Mouse (Mus musculus) Muller cell, postnatal 12 days (primary cell): ENCODE results near the gene Depdc1b.

Experiments
- DNase-seq: peaks from one replicate; pipeline ENCODE4 v3.0.0-alpha.2; 2015; ENCODE audit errors: inconsistent ontology term

The Depdc1b gene

GRCm38 (mm10) chr13:108353781-108354180 lies 37.6 kb downstream of the Depdc1b start:
- no peak for DNase-seq

GRCm38 (mm10) chr13:108354804-108355552 lies 38.8 kb downstream of the Depdc1b start:
- DNase-seq = no peak

GRCm38 (mm10) chr13:108357362-108357761 lies 41.2 kb downstream of the Depdc1b start:
- DNase-seq = peak; percentile 40

- DNase-seq = no peak
Observed at GRCm38 (mm10) chr13:108358228-108358627, 42.1 kb downstream of the Depdc1b start.

GRCm38 (mm10) chr13:108367496-108367895 lies 51.4 kb downstream of the Depdc1b start:
- no peak for DNase-seq

- DNase-seq = no peak
Observed at GRCm38 (mm10) chr13:108370241-108370941, 54.3 kb downstream of the Depdc1b start.

DNA sequence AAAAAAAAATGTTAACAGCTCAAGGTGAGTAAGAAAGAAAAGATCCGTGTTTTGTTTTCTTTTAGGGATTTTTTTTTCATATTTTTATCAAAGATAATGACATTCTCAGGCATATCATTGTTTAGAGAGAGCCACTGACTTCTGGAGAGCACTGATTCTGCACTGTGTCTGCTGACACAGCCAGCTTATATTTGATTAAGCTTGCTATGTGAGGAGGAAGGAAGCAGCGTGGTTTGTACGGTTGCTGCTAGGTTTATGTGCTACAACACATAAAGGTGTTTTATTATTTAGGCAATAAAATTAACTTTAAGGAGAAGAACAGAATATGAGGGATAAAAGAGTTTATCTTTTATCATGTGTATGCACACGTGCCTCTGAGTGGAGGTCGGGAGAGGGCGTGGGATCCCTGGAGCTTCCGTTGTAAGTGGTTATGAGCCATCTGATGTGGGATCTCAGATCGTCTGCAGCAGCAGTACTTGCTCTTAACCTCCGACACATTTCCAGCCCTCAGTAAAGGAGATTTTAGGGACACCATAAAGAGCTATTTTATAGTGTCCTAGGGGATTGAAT lies 55.3 kb downstream of the Depdc1b start:
- no peak for DNase-seq

DNA sequence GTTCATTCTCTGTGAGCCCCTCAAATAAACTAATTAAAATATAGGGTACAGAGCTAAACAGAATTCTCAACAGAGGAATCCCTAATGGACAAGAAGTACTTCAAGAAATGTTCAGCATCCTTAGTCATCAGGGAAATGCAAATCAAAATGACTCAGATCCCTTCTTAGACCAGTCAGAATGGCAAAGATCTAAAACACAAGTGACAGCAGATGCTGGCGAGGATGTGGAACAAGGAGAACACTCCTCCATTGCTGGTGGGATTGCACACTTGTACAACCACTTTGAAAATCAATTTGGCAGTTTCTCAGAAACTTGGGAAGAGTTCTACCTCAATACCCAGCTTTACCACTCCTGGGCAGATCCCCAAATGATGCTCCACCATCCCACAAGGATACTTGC lies 57.1 kb downstream of the Depdc1b start:
- no peak for DNase-seq

DNA sequence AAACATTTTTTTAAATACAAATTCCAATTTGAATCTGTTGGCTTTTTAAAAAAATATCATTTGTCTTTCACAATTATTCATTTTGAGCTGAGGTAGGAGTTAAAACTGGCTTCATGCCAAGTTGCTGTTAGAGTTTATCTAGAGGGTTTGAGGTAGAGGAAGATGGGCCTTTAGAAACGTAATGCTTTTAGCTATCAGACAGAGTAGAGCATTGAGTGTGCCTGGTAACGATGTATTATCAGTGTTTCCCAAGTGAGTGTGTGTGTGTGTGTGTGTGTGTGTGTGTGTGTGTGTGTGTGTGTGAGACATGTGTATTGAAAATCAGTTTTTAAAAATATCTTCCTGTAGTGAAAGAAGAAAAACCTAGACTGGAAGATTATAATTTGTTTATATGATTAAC lies 60.5 kb downstream of the Depdc1b start:
- DNase-seq = no peak

GRCm38 (mm10) chr13:108381161-108381560 lies 65.0 kb downstream of the Depdc1b start:
- DNase-seq = no peak

- no peak for DNase-seq
Observed at GRCm38 (mm10) chr13:108383051-108383450, 66.9 kb downstream of the Depdc1b start.

DNA sequence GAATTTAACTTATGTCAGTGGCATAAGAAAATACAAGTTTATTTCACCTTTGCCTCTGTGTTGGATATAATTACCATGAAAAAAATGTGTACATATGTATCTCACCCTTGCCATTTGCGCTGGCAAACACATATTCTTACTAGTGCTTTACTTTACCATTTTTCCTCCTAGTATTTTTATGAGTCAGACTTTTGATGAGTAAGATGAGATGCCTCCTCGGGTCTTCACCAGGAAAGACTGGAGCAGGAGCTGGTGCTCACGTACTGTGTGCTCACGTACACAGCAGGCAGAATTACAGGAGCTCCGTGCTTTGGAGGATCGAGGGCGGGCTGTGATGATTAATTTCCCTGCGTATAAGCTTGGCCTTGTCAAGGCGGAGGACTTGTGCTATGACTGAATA lies 69.9 kb downstream of the Depdc1b start:
- DNase-seq = no peak

DNA sequence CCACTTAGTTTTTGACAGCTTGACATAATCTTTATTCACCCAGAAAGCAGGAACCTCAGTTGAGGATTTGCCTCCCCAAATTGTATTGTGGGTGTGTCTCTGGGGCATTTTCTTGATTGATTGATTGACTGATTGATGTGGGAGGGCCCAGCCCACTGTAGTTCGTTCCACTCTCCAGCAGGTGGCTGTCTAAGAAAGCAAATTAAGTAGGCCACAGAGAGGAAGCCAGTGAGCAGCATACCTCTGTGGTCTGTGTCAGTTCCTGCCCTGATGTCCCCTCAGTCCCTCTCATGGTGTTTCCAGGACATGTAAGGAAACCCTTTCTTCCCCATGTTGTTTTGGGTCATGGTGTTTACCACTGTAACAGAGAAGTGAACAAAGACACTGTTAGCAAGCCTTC lies 74.4 kb downstream of the Depdc1b start:
- peak; percentile 51 for DNase-seq

GRCm38 (mm10) chr13:108403197-108403596 lies 87.1 kb downstream of the Depdc1b start:
- no peak for DNase-seq

- DNase-seq = no peak
Observed at GRCm38 (mm10) chr13:108404372-108404771, 88.2 kb downstream of the Depdc1b start.

- DNase-seq = peak; percentile 73
Observed at GRCm38 (mm10) chr13:108415464-108415863, 99.3 kb downstream of the Depdc1b start.

GRCm38 (mm10) chr13:108418741-108419507 lies 102.8 kb downstream of the Depdc1b start:
- no peak for DNase-seq

GRCm38 (mm10) chr13:108426322-108426721 lies 110.2 kb downstream of the Depdc1b start:
- DNase-seq = no peak

GRCm38 (mm10) chr13:108428809-108429208 lies 112.7 kb downstream of the Depdc1b start:
- DNase-seq = no peak

DNA sequence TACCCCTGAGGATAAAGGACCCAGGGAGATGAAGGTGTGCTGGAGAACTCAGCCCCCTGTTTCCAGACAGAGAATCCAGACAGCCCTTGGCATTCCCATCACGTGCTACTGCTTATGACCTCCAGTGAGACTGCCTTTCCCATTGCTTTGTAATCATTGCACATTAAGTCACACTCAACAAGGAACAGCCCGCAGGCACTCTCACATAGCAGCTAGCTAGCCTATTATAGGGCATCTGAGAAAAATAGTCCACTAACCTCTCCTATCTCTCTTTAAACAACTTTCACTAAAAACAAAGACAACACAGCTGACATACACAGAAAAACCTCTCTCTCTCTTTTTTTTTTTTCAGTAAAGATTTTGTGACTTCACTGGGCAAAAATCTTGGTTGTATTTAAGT lies 113.5 kb downstream of the Depdc1b start:
- no peak for DNase-seq

DNA sequence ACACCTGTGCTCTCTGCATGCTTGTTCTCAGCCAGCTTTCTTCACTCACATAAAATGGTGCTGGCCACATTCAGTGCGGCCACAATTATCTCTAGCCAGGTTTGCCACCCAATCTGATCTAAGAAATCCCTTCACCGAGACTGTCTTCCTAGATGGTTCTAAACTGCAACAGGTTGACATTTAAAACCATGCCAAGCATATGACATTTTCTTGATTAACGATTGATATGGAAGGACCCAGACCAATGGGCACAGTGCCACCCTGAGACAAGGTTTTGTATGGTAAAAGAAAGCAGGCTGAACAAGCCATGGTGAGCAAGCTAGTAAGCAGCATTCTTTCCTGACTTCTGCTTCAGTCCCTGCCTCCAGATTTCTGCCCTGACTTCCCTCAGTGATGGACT lies 115.6 kb downstream of the Depdc1b start:
- DNase-seq = no peak

DNA sequence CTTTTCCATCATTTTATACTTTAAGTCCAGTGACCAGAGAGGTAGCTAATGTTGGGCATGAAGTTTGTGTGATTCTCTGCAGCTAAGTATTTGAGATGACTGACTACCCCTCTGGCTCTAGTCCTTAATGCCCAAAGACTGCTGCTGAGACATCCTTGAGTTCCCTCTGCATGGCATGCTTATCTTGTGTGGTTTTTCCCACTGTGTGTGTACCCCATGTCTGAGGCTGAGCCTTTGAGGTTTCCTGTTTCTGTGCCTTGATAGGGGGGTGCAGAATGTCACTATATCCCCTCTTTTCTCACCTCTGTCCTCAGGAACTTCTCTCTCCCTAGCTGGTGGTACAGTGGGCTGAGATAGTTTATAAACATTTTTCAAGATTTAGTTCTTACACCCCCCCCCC lies 119.6 kb downstream of the Depdc1b start:
- no peak for DNase-seq
